Mouse (Mus musculus) thymus, postnatal 0 days (tissue): ENCODE data around the gene Msn. TPM values are rescaled to one million over a fixed set of nuclear protein-coding genes. Genes with fewer than 3 reads are reported as not detected.
"Not testable (repeated sequence)": the region's sequence is repeated elsewhere in the genome, so short reads cannot be mapped to it uniquely, and the experiment has no call there.

ENCODE experiments used
- DNase-seq: peaks from one replicate; pipeline ENCODE4 v3.0.0-alpha.2; 2015; ENCODE audit warnings: low spot score
- polyA plus RNA-seq: library from polyadenylated mRNA; unstranded; fragments of >200 nt; fragmentation: Nextera tagmentation; extraction: Ambion mirVana; gene quantifications from 2 replicates; pipeline ENCODE4 v1.2.1, GENCODE M21; 2015

Msn gene
- polyA plus RNA-seq, 1 experiment from 2014 or later, result 186 TPM

DNA sequence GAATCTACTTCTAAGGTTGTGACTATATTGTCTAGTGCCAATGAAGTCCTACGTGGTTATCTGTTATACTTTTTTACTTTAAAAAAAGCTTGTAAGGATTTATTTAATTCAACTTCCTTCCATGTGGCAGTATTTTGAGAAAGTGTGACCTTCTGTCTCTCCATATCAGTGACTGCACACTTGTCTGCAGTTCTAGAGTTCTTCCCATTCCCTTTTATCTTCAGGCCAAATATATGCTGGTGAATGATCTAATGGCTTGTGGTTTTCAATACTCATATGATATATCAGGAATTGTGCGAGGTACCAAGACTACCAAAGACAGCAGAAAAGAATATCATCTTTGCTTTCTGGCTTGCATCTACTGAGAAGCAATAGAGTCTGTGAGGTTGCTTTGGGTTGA lies 43.4 kb downstream of the Msn start:
- DNase-seq, result no peak

DNA sequence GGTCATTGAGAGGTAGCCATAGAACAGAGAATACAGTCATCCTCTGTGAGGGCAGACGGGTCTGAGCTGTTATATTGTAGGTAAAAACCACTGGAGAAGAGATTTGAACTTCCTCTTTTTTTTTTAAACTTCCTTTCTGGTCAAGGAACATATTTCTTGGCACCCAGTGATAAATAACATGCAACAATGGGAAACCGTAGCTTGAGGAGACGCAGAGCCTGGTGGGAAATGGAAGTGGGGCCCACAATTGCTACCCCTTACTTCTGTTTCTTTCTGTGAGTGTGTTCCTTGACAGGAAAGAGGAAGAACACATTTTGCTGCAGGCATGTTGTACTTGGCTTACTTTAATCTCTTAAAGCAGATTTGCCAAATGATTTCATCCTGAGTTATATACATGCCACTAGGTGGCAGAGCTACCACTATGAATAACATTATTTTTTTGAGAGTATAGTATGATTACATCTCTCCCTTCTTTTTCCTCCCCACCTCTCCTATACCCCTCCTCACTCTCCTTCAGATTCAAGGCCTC lies 49.2 kb downstream of the Msn start:
- no peak for DNase-seq

DNA sequence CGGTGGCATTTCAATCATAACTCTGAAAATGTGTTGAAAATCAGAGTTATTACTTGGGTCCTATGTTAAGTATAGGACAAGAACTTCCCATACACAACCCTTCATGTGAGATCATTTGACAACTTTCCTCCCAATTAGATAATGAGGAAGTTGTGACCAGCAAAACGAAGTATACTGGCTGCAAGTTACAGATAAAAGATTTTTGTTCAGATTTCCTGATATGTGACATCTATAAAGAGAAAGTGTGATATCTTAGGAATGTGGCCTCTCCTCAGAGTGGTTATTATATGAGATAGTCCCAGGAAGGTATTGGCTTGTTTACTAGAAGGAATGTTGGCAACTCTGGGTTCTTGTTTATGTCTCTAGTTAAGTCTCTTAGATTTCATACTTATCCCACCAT lies 52.4 kb downstream of the Msn start:
- no peak for DNase-seq

DNA sequence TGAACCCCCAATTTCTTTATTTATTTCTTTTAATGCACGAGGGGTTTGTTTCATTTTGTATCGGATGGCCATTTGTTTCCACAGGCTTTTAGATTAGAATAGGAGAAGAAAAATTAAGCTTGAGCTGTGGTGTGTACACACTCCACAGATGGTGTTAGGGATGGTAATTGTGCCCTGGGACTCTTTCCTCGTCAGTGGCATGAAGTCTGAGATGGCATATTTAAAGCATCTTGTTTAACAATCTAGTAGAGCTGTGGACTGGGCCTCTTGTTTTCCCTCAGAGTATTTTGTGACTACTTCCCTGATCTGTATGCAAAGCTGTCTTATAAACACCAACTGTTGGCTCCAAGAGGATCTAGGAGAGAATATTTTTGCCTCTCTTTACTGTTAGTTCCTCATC lies 57.5 kb downstream of the Msn start:
- no peak for DNase-seq

DNA sequence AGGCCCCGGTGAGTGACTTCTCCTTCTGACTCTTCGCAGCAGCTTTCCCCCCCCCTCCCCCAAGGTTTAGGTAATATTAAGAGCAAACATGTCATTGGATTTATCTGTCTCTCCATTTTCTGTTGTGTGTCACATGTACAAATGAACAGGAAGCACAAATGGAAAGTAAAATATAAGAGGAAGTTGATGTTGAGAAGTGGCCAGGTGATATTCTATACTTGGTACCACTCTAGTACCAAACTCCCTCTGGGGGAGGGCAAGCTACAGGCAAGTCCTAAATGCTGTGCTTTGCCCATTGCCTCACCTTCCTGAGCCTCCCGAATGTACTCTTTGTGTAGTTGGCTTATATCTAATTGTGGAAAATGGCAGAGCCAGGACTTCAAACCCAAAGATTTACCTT lies 62.1 kb downstream of the Msn start:
- no peak for DNase-seq

DNA sequence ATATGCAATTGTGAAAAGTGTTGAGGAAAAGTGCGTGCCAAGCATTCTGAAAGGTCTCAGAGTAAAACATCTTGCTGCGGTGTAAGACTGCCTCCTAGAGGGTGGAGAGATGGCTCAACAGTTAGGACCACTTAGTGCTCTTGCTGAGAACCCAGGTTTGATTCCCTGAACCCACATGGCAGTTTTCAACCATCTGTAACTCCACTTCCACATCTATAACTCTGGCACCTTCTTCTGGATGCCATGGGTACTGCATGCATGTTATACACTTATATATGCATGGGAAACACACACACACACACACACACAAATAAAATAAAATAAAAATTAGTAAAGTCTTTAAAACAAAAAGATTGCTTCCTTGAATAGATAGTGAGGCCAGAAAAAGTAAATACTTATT lies 66.7 kb downstream of the Msn start:
- peak; percentile 42 for DNase-seq

DNA sequence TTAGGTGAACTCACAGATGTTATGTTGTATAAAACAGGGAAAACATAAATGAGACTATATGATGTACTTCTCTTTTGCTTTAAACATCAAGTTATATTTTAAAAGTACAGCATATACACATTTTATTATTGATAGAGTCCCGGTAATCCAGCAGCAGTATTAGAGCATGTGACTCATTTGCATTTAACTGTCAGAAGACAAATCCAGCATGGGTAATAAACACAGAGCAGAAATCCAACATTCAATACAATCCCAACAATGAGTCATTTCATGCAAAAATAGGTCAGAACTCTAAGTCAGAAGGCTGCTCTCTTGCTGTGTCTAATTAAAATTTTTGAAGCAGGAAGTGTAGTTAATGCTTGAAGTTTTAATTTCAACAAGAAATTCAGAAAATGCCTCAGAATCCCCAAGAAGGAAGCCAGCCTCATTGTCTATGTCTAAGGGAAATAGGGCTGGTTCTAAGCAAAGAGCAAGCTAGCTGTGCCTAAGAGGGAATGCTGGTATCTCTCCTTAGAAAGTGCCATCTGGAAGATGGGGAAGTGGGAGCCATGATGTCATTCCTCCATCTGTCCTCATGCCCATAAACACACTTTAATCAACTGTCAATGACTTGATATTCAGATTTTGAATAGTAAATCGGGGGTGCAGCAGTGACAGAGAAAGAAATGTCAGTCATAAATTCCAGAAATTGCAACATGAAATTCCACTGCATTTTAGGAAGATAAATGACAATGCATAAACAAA lies 76.0 kb downstream of the Msn start:
- DNase-seq, result no peak

DNA sequence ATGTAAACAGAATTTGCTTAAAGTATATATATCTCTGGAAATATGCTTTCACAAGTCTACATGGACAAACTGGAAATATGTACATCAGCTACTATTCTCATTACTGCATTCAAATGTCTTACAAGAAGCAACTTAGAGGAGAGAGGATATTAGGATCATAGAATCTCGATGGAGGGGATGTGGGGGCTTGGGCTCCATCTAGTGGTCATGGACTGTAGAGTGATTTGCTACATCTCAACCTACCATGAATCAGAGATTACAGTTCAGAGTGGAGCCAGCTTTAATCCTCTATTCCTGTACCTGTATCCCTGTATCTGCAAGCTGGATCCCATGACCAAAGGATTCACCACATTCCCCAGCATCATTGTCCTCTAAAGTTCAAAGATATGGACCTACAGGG lies 82.6 kb downstream of the Msn start:
- DNase-seq, result peak; percentile 29

DNA sequence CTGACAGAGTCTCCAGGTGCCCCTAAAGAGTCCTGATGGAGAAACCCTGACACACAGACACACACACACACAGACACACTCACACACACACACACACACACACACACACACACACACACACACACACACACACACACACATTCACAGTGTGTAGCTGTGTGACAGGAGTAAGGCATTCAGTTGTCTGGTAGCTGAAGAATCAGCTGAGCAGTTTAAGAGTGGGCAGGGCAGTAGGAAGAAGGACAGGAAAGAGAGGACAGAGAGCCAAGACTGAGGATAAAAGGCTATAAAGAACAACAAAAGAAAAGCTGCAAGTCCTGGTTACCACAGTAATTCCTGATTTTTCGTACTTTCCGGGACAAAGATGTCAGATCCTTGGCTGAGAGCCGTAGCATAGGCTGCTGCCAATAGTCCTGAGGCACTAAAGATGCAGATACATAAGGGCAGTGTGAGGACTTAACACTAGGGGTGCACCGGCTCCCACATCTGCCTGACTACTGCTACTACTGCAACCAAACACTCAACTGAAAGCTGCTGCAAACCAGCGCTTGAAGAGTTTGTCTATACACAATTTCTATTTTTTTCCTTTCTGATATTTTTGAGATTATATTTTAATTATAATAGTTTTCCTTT lies 88.4 kb downstream of the Msn start:
- DNase-seq, result no peak

DNA sequence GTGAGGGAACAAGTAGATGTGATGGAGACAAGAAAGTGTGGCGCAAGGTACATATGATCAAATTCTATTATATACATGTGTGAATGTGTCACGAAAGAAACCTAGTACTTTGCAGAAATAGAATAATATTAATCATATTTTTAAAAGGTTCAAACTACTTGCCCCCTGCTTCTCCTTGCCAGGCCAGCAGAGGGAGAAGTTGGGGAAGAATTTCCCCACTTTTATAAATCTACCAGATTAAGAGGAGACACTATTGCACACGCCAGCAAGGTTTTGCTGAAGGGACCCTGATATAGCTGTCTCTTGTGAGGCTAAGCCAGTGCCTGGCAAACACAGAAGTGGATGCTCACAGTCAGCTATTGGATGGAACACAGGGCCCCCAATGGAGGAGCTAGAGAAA lies 109.3 kb downstream of the Msn start:
- not testable (repeated sequence) for DNase-seq

DNA sequence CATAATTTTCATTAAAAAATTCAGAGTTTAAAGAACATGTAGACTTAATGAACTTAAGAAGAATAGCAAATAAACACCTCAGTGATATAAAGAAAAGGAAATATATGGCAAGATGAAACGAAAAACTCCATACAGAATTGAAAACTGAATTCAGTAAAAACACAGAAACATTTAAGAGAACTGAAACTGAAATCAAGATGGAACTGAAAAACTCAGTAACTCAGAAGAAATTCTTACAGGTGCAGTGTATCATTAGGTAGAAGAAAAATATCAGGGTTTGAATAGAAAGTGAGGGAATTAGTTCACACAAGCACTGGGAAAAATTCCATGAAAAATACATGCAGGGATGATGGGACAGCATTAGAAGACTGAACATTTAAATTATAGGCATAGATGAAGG lies 111.0 kb downstream of the Msn start:
- no peak for DNase-seq

DNA sequence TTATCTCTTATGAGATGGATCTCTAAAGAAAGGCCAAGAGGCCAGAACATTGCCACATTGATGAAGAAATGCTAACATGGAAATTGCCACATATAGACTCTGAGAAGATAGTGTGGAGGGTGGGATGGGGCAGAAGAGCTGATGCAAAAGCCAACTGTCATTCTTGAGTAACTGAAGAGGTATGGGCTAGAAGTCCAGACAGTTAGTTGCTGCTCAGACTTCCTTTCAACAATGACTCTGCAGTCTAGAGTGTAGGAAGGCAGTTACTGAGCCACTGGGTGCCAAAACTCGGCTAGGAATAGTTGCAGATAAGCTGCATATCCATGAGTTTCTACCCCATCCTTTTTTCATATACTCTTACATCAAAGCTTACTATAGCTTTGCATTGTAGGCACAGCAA lies 122.2 kb downstream of the Msn start:
- DNase-seq, result no peak

Other genes starting within 250 kb of the Msn start
- gene Las1l, start 139.1 kb upstream of the Msn start, polyA plus RNA-seq, result 46.4 and 49.2 TPM in 2 replicates
- gene Vsig4, start 197.4 kb downstream of the Msn start, polyA plus RNA-seq, result not detected in 2 replicates